Mouse (Mus musculus): ENCODE measurements around the gene Olfr211. TPM values are rescaled to one million over a fixed set of nuclear protein-coding genes. Genes with fewer than 3 reads are reported as not detected.

Gene Olfr211
- total RNA-seq, 2 experiments from 2014 or later: not detected

Other genes starting within 250 kb of the Olfr211 start
- gene Zfand4, start 224.9 kb upstream of the Olfr211 start, total RNA-seq (2021): 1 to 10 TPM; 8.2 to 9.1 TPM
- 10 to 100 TPM; 45.7 to 48.9 TPM for gene March8, start 151.1 kb upstream of the Olfr211 start, total RNA-seq (2021)
- gene Alox5, start 27.9 kb upstream of the Olfr211 start, total RNA-seq (2021): 1 to 10 TPM; 1.1 to 3.1 TPM
- gene Olfr212, start 17.4 kb downstream of the Olfr211 start, total RNA-seq (2021): not detected
- not detected for gene Olfr213, start 49.4 kb downstream of the Olfr211 start, total RNA-seq (2021)
- gene Gm5580, start 62.0 kb downstream of the Olfr211 start, total RNA-seq (2021): 1 to 10 TPM; 1.7 to 2.6 TPM
- gene Olfr214, start 65.1 kb downstream of the Olfr211 start, total RNA-seq (2021): not detected
- gene Olfr215, start 95.1 kb downstream of the Olfr211 start, total RNA-seq (2021): not detected
- 10 to 100 TPM; 23.2 to 24.2 TPM for gene Zfp422, start 139.9 kb downstream of the Olfr211 start, total RNA-seq (2021)
- gene Depp1, start 161.5 kb downstream of the Olfr211 start, total RNA-seq (2021): 1 to 10 TPM; 1.5 to 2.1 TPM
- 1 to 10 TPM; 4.6 to 4.8 TPM for gene Rassf4, start 184.9 kb downstream of the Olfr211 start, total RNA-seq (2021)
- 1 to 10 TPM; 1.1 to 1.6 TPM for gene Tmem72, start 227.8 kb downstream of the Olfr211 start, total RNA-seq (2021)